Comparison of ENCODE assay signal across 18 mouse cellular contexts in the genomic region with DNA sequence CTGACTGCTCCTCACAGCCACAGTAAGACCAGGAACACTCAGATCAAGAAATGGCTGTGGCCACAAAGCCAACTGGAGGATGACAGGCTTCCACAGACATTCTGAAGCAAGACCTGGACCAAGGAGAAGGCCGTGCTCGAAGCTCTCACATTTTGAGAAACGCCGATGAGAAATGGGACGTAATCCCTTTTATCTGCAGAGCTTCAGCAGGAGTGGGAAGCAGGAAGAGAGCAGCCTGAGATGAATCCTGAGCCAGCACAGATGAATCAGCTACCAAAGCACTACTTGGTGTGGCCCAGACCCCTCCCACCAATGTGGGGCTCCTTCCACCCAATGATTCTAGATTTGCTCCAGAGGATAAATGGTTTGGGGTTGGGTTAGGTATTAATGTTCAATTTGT.
"Had no signal": no experiment of that assay in that cellular context is flagged by ENCODE, and none has a peak within 500 bp of the region (broad histone marks: within the 10 kb centered on the region; RNA-seq: fewer than 3 reads in every experiment).

No protein-coding gene starts in this region.

- H3K27ac ChIP-seq: midbrain, embryonic 10.5 days; midbrain, embryonic 12.5 days; neural tube, embryonic 13.5 days; neural tube, embryonic 15.5 days had no signal

- H3K4me2 ChIP-seq: lung, embryonic 14.5 days; midbrain, embryonic 12.5 days; neural tube, embryonic 13.5 days; neural tube, embryonic 15.5 days had no signal

- H3K27me3 ChIP-seq: midbrain, embryonic 12.5 days; neural tube, embryonic 13.5 days; neural tube, embryonic 15.5 days had no signal

- H3K36me3 ChIP-seq: midbrain, embryonic 10.5 days; midbrain, embryonic 12.5 days; neural tube, embryonic 13.5 days; neural tube, embryonic 15.5 days had no signal

- H3K9ac ChIP-seq: lung, embryonic 14.5 days; midbrain, embryonic 12.5 days; neural tube, embryonic 13.5 days; neural tube, embryonic 15.5 days had no signal

- H3K4me3 ChIP-seq: midbrain, embryonic 10.5 days; midbrain, embryonic 12.5 days; myocyte; neural tube, embryonic 13.5 days; neural tube, embryonic 15.5 days had no signal

- ATAC-seq: midbrain, embryonic 16.5 days had no signal

- DNase-seq: lung, embryonic 14.5 days; lung, postnatal 10 days; lung, postnatal 4 days; midbrain, embryonic 14.5 days; retina, postnatal 1 day; right cerebral cortex, adult 18-20 months; right cerebral cortex, postnatal 25 days; right cerebral cortex, postnatal 4 days; spleen, adult 18-20 months; thymus, adult 18-20 months; thymus, postnatal 14 days; thymus, postnatal 36 days had no signal

- H3K9me3 ChIP-seq: midbrain, embryonic 10.5 days; midbrain, embryonic 12.5 days; neural tube, embryonic 13.5 days; neural tube, embryonic 15.5 days had no signal
